Mouse (Mus musculus): Measurements from ENCODE around the gene Il1rapl2. TPM values are rescaled to one million over a fixed set of nuclear protein-coding genes. Genes with fewer than 3 reads are reported as not detected.

Gene Il1rapl2
- total and polyA plus RNA-seq, 2 experiments: not detected

- no peaks in the 10 kb centered on the region for H3K36me3 ChIP-seq (ENCODE audit: control insufficient read depth, insufficient read depth, low read length)
- H3K4me3 ChIP-seq (ENCODE audit: insufficient read depth, low read depth, low read length): no peak overlapping the region
- no peaks in the 10 kb centered on the region for H3K4me1 ChIP-seq (ENCODE audit: control insufficient read depth, insufficient read depth, low read length)
- H3K27ac ChIP-seq (replicated peaks; ENCODE audit: insufficient read depth, low read depth, low read length): no peak overlapping the region
- TF ChIP-seq CTCF (IDR thresholded peaks at IDR 0.05; ENCODE audit: low read depth, low read length) (no peak), POLR2A (IDR thresholded peaks at IDR 0.05; ENCODE audit: extremely low read depth, insufficient read depth, low read length) (no peak)
- no peak overlapping the region for H3K9ac ChIP-seq (ENCODE audit: low read depth, low read length)
- H3K27me3 ChIP-seq (ENCODE audit: control insufficient read depth, insufficient read depth, low read length): no peaks in the 10 kb centered on the region
- DNase-seq (ENCODE audit: extremely low read depth, low read depth, low spot score): no peak
- no peaks in the 10 kb centered on the region for H3K79me2 ChIP-seq (ENCODE audit: control insufficient read depth, insufficient read depth, low read length)
Observed at GRCm38 (mm10) chrX:138831876-138832275, 1261.5 kb downstream of the Il1rapl2 start.

- Histone ChIP-seq H3K4me3 (ENCODE audit: insufficient read depth, low read depth, low read length) (no peak overlapping the region), H3K27me3 (ENCODE audit: control insufficient read depth, insufficient read depth, low read length) (no peaks in the 10 kb centered on the region), H3K79me2 (ENCODE audit: control insufficient read depth, insufficient read depth, low read length) (no peaks in the 10 kb centered on the region), H3K36me3 (ENCODE audit: control insufficient read depth, insufficient read depth, low read length) (no peaks in the 10 kb centered on the region), H3K27ac (replicated peaks; ENCODE audit: insufficient read depth, low read depth, low read length) (no peak overlapping the region), H3K4me1 (ENCODE audit: control insufficient read depth, insufficient read depth, low read length) (no peaks in the 10 kb centered on the region), H3K9ac (ENCODE audit: low read depth, low read length) (no peak overlapping the region)
- DNase-seq (ENCODE audit: extremely low read depth, low read depth, low spot score): no peak
- TF ChIP-seq CTCF (IDR thresholded peaks at IDR 0.05; ENCODE audit: low read depth, low read length): no peak
- TF ChIP-seq POLR2A (IDR thresholded peaks at IDR 0.05; ENCODE audit: extremely low read depth, insufficient read depth, low read length): no peak
- WGBS: 57% methylated on average over 2 of the region's 2 CpGs
Observed at GRCm38 (mm10) chrX:138833894-138834293, 1263.5 kb downstream of the Il1rapl2 start.

- Histone ChIP-seq H3K9ac (ENCODE audit: low read depth, low read length) (no peak overlapping the region), H3K4me1 (ENCODE audit: control insufficient read depth, insufficient read depth, low read length) (no peaks in the 10 kb centered on the region), H3K4me3 (ENCODE audit: insufficient read depth, low read depth, low read length) (no peak overlapping the region), H3K79me2 (ENCODE audit: control insufficient read depth, insufficient read depth, low read length) (no peaks in the 10 kb centered on the region), H3K27ac (replicated peaks; ENCODE audit: insufficient read depth, low read depth, low read length) (no peak overlapping the region), H3K27me3 (ENCODE audit: control insufficient read depth, insufficient read depth, low read length) (no peaks in the 10 kb centered on the region), H3K36me3 (ENCODE audit: control insufficient read depth, insufficient read depth, low read length) (no peaks in the 10 kb centered on the region)
- WGBS: 89% methylated on average over 3 of the region's 3 CpGs
- DNase-seq (ENCODE audit: extremely low read depth, low read depth, low spot score): no peak
- no peak for TF ChIP-seq CTCF (IDR thresholded peaks at IDR 0.05; ENCODE audit: low read depth, low read length)
- no peak for TF ChIP-seq POLR2A (IDR thresholded peaks at IDR 0.05; ENCODE audit: extremely low read depth, insufficient read depth, low read length)
Observed at GRCm38 (mm10) chrX:138838381-138838780, 1268.0 kb downstream of the Il1rapl2 start.

Measured in liver, adult 2 months (tissue).